Mouse (Mus musculus) embryonic facial prominence, embryonic 13.5 days (tissue): ENCODE data around the gene Kif1b. TPM values are rescaled to one million over a fixed set of nuclear protein-coding genes. Genes with fewer than 3 reads are reported as not detected.
A peak's percentile ranks its signal among the peaks of the same experiment; 100 is the strongest.

Experiments
- ATAC-seq: fragments of 200-750 bp; cut with Nextera tagmentation; 2 replicates; pipeline ENCODE4 v1.8.0; 2017; ENCODE audit warnings: low read depth; ENCODE audit not compliant: insufficient number of reproducible peaks, insufficient read depth, low FRiP score, low TSS enrichment
- H3K27ac ChIP-seq: fragments of 300-500 bp; sonication (generic); 2 replicates; pipeline ENCODE4 v1.5.1; 2015; ENCODE audit warnings: moderate library complexity, mild to moderate bottlenecking, inconsistent platforms
- H3K27me3 ChIP-seq: fragments of 300-500 bp; sonication (generic); 2 replicates; pipeline ENCODE4 v1.6.1; 2015; ENCODE audit warnings: mild to moderate bottlenecking, inconsistent platforms
- H3K36me3 ChIP-seq: fragments of 300-500 bp; sonication (generic); 2 replicates; pipeline ENCODE4 v1.6.1; 2015; ENCODE audit warnings: mild to moderate bottlenecking, inconsistent platforms
- H3K4me1 ChIP-seq: fragments of 300-500 bp; sonication (generic); 2 replicates; pipeline ENCODE4 v1.6.1; 2015; ENCODE audit warnings: inconsistent platforms
- H3K4me2 ChIP-seq: fragments of 300-500 bp; sonication (generic); 2 replicates; pipeline ENCODE4 v1.6.1; 2015; ENCODE audit warnings: moderate library complexity, mild to moderate bottlenecking, inconsistent platforms
- H3K4me3 ChIP-seq: fragments of 300-500 bp; sonication (generic); 2 replicates; pipeline ENCODE4 v1.5.1; 2015; ENCODE audit warnings: mild to moderate bottlenecking, inconsistent platforms
- H3K9ac ChIP-seq: fragments of 300-500 bp; sonication (generic); 2 replicates; pipeline ENCODE4 v1.6.1; 2015; ENCODE audit warnings: mild to moderate bottlenecking, inconsistent platforms
- H3K9me3 ChIP-seq: fragments of 300-500 bp; sonication (generic); 2 replicates; pipeline ENCODE4 v1.6.1; 2016; ENCODE audit warnings: inconsistent platforms
- WGBS: fragments of 180-500 bp; shearing (Covaris S2); methylation state at CpG from one replicate; pipeline ENCODE4 v1.1.7; 2015; ENCODE audit warnings: mixed read lengths; 5-methylcytosine and 5-hydroxymethylcytosine counted together
- polyA plus RNA-seq: library from polyadenylated mRNA; unstranded; fragments of >200 nt; fragmentation: Nextera tagmentation; extraction: Ambion mirVana; gene quantifications from 2 replicates; pipeline ENCODE4 v1.2.1, GENCODE M21; 2015

Kif1b gene
- 42.8 and 53.9 TPM in 2 replicates for polyA plus RNA-seq

GRCm38 (mm10) chr4:149307596-149308490, at the start of gene Kif1b:
Gene Kif1b (minus strand): TSS chr4:149307693.
- Histone ChIP-seq H3K9me3 (no peaks in the 10 kb centered on the region), H3K4me2 (peak within 1 kb of the TSS; percentile 78), H3K27ac (peak within 1 kb of the TSS; percentile 94), H3K36me3 (no peaks in the 10 kb centered on the region), H3K4me3 (peak within 1 kb of the TSS; percentile 95), H3K27me3 (no peaks in the 10 kb centered on the region), H3K9ac (peak within 1 kb of the TSS; percentile 95), H3K4me1 (peaks cover 24% of the 10 kb centered on the region)
- WGBS = under 1% methylated on average over 79 of the region's 79 CpGs
- peak; percentile 95 for ATAC-seq

GRCm38 (mm10) chr4:149354671-149355070, 47.2 kb upstream of the Kif1b start:
- no peak overlapping the region for H3K9ac ChIP-seq
- no peak overlapping the region for H3K4me2 ChIP-seq
- no peak for ATAC-seq
- 0 out of 2 replicates have a peak, but pooled peaks cover 4% of the 10 kb centered on the region for H3K4me1 ChIP-seq
- peaks cover 96% of the 10 kb centered on the region for H3K36me3 ChIP-seq
- H3K9me3 ChIP-seq = no peaks in the 10 kb centered on the region
- no peak overlapping the region for H3K4me3 ChIP-seq
- 96% methylated on average over 8 of the region's 8 CpGs for WGBS
- no peaks in the 10 kb centered on the region for H3K27me3 ChIP-seq
- H3K27ac ChIP-seq = no peak overlapping the region

GRCm38 (mm10) chr4:149351596-149352150, 44.2 kb upstream of the Kif1b start:
- H3K4me2 ChIP-seq = no peak overlapping the region
- H3K27ac ChIP-seq = no peak overlapping the region
- no peak overlapping the region for H3K4me3 ChIP-seq
- WGBS = 88% methylated on average over 8 of the region's 8 CpGs
- 0 out of 2 replicates have a peak, but pooled peaks cover 5% of the 10 kb centered on the region for H3K4me1 ChIP-seq
- no peak for ATAC-seq
- no peak overlapping the region for H3K9ac ChIP-seq
- H3K36me3 ChIP-seq = peaks cover 86% of the 10 kb centered on the region
- no peaks in the 10 kb centered on the region for H3K27me3 ChIP-seq
- H3K9me3 ChIP-seq = no peaks in the 10 kb centered on the region

GRCm38 (mm10) chr4:149348963-149349362, 41.5 kb upstream of the Kif1b start:
- ATAC-seq = no peak
- H3K4me3 ChIP-seq = no peak overlapping the region
- 0 out of 2 replicates have a peak, but pooled peaks cover 5% of the 10 kb centered on the region for H3K4me1 ChIP-seq
- H3K27ac ChIP-seq = no peak overlapping the region
- peaks cover 87% of the 10 kb centered on the region for H3K36me3 ChIP-seq
- no peak overlapping the region for H3K4me2 ChIP-seq
- no peak overlapping the region for H3K9ac ChIP-seq
- WGBS = 73% methylated on average over 5 of the region's 5 CpGs
- no peaks in the 10 kb centered on the region for H3K27me3 ChIP-seq
- no peaks in the 10 kb centered on the region for H3K9me3 ChIP-seq

DNA sequence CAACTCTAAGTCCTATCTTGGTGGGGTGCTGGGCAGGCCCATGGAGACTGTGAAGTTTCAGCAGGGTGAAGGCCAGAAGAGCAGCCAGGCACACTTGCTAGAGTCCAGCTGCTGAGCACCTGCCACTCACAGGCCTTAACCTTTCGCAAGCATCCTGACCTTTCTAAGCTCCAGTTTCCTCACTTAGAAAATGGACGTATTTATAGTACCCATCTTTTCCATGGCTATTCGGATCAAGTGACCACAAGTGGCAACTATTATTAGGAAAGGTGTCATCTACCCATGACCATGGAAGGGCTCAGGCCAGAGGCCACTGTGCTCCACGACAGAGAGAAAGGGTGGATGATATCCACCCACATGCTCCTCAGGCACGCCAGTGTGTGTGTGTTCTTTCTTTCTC, 38.4 kb upstream of the Kif1b start:
- H3K27ac ChIP-seq = no peak overlapping the region
- ATAC-seq = no peak
- WGBS = 70% methylated on average over 5 of the region's 5 CpGs

DNA sequence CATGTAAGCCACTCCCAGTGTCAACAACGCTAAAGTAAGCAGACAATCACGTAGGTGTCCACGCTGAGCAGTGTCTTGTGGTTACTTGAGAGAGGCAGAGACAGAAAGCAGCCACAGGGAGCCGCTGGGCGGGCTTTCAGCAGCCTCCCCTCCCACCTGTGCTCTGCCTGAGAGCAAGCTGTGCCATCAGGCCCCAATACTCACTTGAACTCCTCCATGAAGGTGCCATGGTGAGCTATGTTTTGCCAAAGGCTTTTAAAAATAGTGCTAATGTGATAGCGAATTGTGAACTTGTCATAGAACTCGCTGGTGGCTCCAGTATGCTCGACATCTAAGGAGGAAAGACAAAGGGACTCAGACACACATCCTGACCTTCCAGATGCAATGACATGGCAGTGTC, 36.8 kb upstream of the Kif1b start:
- Histone ChIP-seq H3K36me3 (peaks cover 80% of the 10 kb centered on the region), H3K4me3 (no peak overlapping the region), H3K9ac (0 out of 2 replicates have a peak overlapping the region, but pooled peaks have one; percentile 28), H3K4me2 (no peak overlapping the region), H3K27ac (no peak overlapping the region), H3K4me1 (no peaks in the 10 kb centered on the region), H3K27me3 (no peaks in the 10 kb centered on the region), H3K9me3 (no peaks in the 10 kb centered on the region)
- ATAC-seq = no peak
- 85% methylated on average over 8 of the region's 8 CpGs for WGBS

More for the DNA sequence above, 38.4 kb upstream of the Kif1b start:
- Histone ChIP-seq H3K4me1 (0 out of 2 replicates have a peak, but pooled peaks cover 5% of the 10 kb centered on the region), H3K9me3 (no peaks in the 10 kb centered on the region), H3K4me3 (no peak overlapping the region), H3K27me3 (no peaks in the 10 kb centered on the region), H3K4me2 (no peak overlapping the region), H3K9ac (no peak overlapping the region), H3K36me3 (peaks cover 86% of the 10 kb centered on the region)

GRCm38 (mm10) chr4:149340680-149341079, 33.2 kb upstream of the Kif1b start:
- no peaks in the 10 kb centered on the region for H3K9me3 ChIP-seq
- H3K36me3 ChIP-seq = peaks cover 89% of the 10 kb centered on the region
- no peaks in the 10 kb centered on the region for H3K4me1 ChIP-seq
- H3K27ac ChIP-seq = no peak overlapping the region
- WGBS = 31% methylated on average over 2 of the region's 2 CpGs
- ATAC-seq = no peak
- H3K4me2 ChIP-seq = no peak overlapping the region
- no peaks in the 10 kb centered on the region for H3K27me3 ChIP-seq
- no peak overlapping the region for H3K9ac ChIP-seq
- no peak overlapping the region for H3K4me3 ChIP-seq

GRCm38 (mm10) chr4:149339426-149340214, 32.1 kb upstream of the Kif1b start:
- WGBS = 64% methylated on average over 5 of the region's 5 CpGs
- Histone ChIP-seq H3K27me3 (no peaks in the 10 kb centered on the region), H3K4me3 (no peak overlapping the region), H3K36me3 (peaks cover 89% of the 10 kb centered on the region), H3K9me3 (no peaks in the 10 kb centered on the region), H3K27ac (no peak overlapping the region), H3K4me2 (no peak overlapping the region), H3K9ac (no peak overlapping the region), H3K4me1 (no peaks in the 10 kb centered on the region)
- ATAC-seq = no peak

GRCm38 (mm10) chr4:149338137-149338536, 30.6 kb upstream of the Kif1b start:
- 61% methylated on average over 2 of the region's 2 CpGs for WGBS
- H3K4me3 ChIP-seq = no peak overlapping the region
- no peaks in the 10 kb centered on the region for H3K9me3 ChIP-seq
- H3K4me1 ChIP-seq = no peaks in the 10 kb centered on the region
- no peak overlapping the region for H3K4me2 ChIP-seq
- H3K9ac ChIP-seq = no peak overlapping the region
- no peaks in the 10 kb centered on the region for H3K27me3 ChIP-seq
- no peak for ATAC-seq
- peaks cover 86% of the 10 kb centered on the region for H3K36me3 ChIP-seq
- H3K27ac ChIP-seq = no peak overlapping the region

DNA sequence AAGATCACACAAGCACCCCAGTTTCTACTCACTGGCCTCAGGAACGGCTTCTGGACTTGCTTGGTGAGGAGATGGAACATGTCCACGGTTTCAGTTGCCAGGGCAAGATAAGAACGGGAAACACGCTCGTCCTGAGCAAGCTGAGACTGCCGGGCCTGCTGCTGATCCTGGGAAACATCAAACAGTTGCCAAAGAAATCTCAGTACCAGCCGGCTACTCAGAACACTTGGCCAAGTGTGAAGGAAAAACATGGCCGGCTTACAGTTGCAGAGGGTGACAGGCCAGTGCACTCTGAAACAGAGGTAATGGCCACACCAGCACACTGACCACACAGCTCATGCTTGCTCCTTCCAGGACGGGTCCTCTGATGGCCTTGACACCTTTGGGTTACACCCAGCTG, 29.9 kb upstream of the Kif1b start:
- ATAC-seq = no peak
- Histone ChIP-seq H3K9me3 (no peaks in the 10 kb centered on the region), H3K4me1 (no peaks in the 10 kb centered on the region), H3K4me2 (no peak overlapping the region), H3K9ac (no peak overlapping the region), H3K27me3 (no peaks in the 10 kb centered on the region), H3K27ac (no peak overlapping the region), H3K36me3 (peaks cover 86% of the 10 kb centered on the region), H3K4me3 (no peak overlapping the region)
- 90% methylated on average over 9 of the region's 9 CpGs for WGBS

GRCm38 (mm10) chr4:149336302-149336701, 28.8 kb upstream of the Kif1b start:
- 84% methylated on average over 7 of the region's 7 CpGs for WGBS
- Histone ChIP-seq H3K36me3 (peaks cover 86% of the 10 kb centered on the region), H3K9ac (no peak overlapping the region), H3K4me2 (no peak overlapping the region), H3K27me3 (no peaks in the 10 kb centered on the region), H3K27ac (no peak overlapping the region), H3K4me1 (no peaks in the 10 kb centered on the region), H3K9me3 (no peaks in the 10 kb centered on the region), H3K4me3 (no peak overlapping the region)
- no peak for ATAC-seq
